Mouse (Mus musculus): ENCODE measurements around the gene Leo1. TPM values are rescaled to one million over a fixed set of nuclear protein-coding genes. Genes with fewer than 3 reads are reported as not detected.

The Leo1 gene
- polyA plus RNA-seq, 1 experiment from 2014 or later, result 40.7 TPM

DNA sequence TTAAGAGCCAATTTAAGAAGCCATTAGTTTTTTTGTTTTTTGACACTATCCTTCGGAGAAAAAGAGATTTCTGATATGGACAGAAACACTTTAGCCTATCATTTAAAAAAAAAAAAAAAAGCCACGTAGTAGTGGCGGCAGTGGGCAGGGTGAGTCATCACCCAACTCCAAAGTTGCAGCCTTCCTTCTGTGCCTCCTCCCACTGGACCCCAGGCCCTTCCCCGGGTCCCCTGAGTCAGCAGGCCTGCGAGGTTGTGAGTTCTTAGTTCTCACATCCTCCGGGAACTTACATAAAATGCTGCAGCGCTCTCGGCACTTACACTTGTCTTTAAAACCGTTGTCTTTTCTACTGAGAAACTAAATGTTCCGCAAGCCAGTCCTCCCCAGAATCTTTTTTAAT, 33.5 kb upstream of the Leo1 start:
- H3K27me3 ChIP-seq (ENCODE audit: control insufficient read depth, insufficient read depth, low read length), result no peaks in the 10 kb centered on the region
- H3K27ac ChIP-seq (ENCODE audit: low read depth, low read length), result no peak overlapping the region
- H3K4me2 ChIP-seq (ENCODE audit: low read depth, low read length), result peak overlapping the region; percentile 70
- 11% methylated on average over 10 of the region's 10 CpGs for WGBS
- H3K9me3 ChIP-seq (ENCODE audit: control insufficient read depth, low read length), result no peaks in the 10 kb centered on the region
- peaks cover 23% of the 10 kb centered on the region; the same call in 1 of the 2 replicates for H3K4me1 ChIP-seq (ENCODE audit: control insufficient read depth, insufficient read depth, low read length)
- ATAC-seq (ENCODE audit: low read depth), result no peak
- H3K4me3 ChIP-seq (ENCODE audit: low read depth, low read length), result peak overlapping the region; percentile 83
- H3K36me3 ChIP-seq (ENCODE audit: control insufficient read depth, insufficient read depth, low read length), result no peaks in the 10 kb centered on the region
- 0 out of 2 replicates have a peak overlapping the region, but pooled peaks have one; percentile 12 for H3K9ac ChIP-seq (replicated peaks; ENCODE audit: low read depth, low read length)

DNA sequence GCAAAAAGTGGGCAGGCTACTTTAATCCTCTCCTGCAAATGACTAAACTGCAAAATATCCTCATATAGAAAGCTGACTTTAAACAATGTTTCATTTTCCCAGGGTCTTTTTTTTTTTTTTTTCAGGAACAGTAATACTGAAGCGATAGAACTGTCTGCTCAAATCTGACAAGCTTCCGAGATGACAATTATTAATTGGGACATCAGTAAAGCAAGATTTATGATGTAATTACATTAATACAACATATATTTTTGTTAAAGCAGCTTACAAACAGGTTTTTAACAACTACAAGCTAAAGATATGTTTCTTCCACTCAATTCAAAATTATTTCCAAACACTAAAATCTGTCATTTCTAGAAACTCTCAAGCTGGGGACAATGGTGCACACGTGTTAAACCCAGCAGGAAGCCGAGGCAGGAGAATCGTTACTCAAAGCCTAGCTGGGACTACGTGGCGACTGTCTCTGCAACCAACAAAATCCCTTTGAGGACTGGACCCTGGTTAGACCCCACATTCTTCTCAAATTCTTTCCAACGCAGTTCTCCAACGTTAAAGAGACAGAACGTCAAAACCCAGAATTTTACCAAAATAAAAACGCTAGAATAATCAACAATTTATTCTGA, 33.0 kb upstream of the Leo1 start:
- Histone ChIP-seq H3K9me3 (ENCODE audit: control insufficient read depth, low read length) (no peaks in the 10 kb centered on the region), H3K36me3 (ENCODE audit: control insufficient read depth, insufficient read depth, low read length) (no peaks in the 10 kb centered on the region), H3K4me1 (ENCODE audit: control insufficient read depth, insufficient read depth, low read length) (peaks cover 23% of the 10 kb centered on the region; the same call in 1 of the 2 replicates), H3K9ac (replicated peaks; ENCODE audit: low read depth, low read length) (peak overlapping the region; percentile 92), H3K4me2 (ENCODE audit: low read depth, low read length) (peak overlapping the region; percentile 70), H3K27ac (ENCODE audit: low read depth, low read length) (no peak overlapping the region), H3K4me3 (ENCODE audit: low read depth, low read length) (peak overlapping the region; percentile 83), H3K27me3 (ENCODE audit: control insufficient read depth, insufficient read depth, low read length) (no peaks in the 10 kb centered on the region)
- ATAC-seq (ENCODE audit: low read depth), result no peak
- under 1% methylated on average over 11 of the region's 11 CpGs for WGBS

DNA sequence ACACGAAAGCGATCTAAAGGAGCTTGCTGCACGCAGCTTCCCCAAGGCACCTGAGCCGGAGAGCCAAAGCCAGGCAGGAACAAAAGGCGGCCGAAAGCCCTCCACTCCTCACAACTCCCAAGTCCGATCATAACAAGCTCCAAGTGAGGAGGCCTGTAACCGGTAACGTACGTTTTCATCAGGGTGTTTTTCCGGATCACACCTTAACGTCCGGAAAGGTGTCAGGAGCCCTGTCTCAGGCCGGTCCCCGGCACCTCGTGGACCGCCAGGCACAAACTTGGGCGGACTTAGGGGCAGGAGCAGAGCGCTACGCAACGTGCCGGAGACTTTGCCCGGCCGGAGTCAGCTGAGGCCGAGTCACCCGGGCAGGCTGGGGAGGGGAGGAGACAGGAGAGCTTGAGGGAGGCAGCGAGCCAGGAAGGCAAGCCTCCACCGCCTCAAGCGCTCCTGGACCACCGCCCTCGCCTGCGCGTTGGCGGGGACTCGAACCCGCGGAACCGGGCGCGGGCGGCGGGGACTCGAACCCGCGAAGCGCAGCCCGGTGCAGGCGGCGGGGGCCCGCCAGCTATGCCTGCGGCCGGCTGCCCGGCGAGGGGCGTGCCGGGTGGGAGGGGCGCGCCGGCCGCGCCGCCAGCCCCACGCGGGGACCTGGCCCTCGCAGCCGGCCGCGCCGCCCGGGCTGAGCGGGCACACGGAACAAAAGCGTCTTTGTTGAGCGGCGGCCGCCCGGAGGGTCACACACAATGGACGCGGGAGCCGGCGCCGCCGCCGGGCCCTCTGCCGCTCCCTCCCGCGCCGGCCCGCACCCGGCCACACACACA, 32.1 kb upstream of the Leo1 start:
- peak overlapping the region; percentile 92 for H3K9ac ChIP-seq (replicated peaks; ENCODE audit: low read depth, low read length)
- H3K9me3 ChIP-seq (ENCODE audit: control insufficient read depth, low read length), result no peaks in the 10 kb centered on the region
- ATAC-seq (ENCODE audit: low read depth), result peak; percentile 89
- H3K4me1 ChIP-seq (ENCODE audit: control insufficient read depth, insufficient read depth, low read length), result peaks cover 22% of the 10 kb centered on the region; the same call in 1 of the 2 replicates
- H3K27ac ChIP-seq (ENCODE audit: low read depth, low read length), result peak overlapping the region; percentile 99
- H3K4me3 ChIP-seq (ENCODE audit: low read depth, low read length), result peak overlapping the region; percentile 83
- peak overlapping the region; percentile 70 for H3K4me2 ChIP-seq (ENCODE audit: low read depth, low read length)
- no peaks in the 10 kb centered on the region for H3K27me3 ChIP-seq (ENCODE audit: control insufficient read depth, insufficient read depth, low read length)
- WGBS, result under 1% methylated on average over 70 of the region's 90 CpGs
- H3K36me3 ChIP-seq (ENCODE audit: control insufficient read depth, insufficient read depth, low read length), result no peaks in the 10 kb centered on the region

DNA sequence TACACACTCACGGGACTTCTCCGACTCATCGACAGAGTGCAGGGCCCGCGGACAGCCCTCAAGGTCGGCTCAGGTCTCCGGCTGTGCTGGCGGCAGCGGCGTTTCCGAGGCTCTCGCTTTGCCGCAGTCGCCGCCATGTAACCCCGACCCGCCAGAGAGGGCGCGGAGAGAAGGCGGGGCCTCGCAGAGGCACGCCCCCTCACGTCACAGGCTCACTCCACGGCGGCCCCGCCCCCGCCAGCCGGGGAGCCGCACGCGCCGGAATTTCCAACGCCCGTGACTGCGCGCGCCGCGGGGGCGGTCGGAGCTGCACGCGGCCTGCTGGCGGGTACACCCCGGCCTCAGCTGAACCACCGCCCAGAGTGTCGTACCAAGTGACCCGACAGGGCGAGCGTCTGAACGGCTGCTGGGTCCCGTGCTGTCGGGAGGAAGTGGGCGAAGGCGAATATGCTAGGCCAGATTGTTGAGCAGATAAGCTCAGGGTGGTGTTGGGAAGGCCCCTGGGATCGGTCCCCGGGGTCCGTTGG, 31.4 kb upstream of the Leo1 start, which contains the start of gene Mapk6:
Gene Mapk6 (minus strand): TSS at position 154 of the 527 bp plus-strand sequence.
- Histone ChIP-seq H3K9ac (replicated peaks; ENCODE audit: low read depth, low read length) (peak within 1 kb of the TSS; percentile 92), H3K4me1 (ENCODE audit: control insufficient read depth, insufficient read depth, low read length) (peaks cover 17% of the 10 kb centered on the region; the same call in 1 of the 2 replicates), H3K27me3 (ENCODE audit: control insufficient read depth, insufficient read depth, low read length) (no peaks in the 10 kb centered on the region), H3K4me2 (ENCODE audit: low read depth, low read length) (peak within 1 kb of the TSS; percentile 70), H3K4me3 (ENCODE audit: low read depth, low read length) (peak within 1 kb of the TSS; percentile 83), H3K36me3 (ENCODE audit: control insufficient read depth, insufficient read depth, low read length) (no peaks in the 10 kb centered on the region), H3K27ac (ENCODE audit: low read depth, low read length) (peak within 1 kb of the TSS; percentile 99), H3K9me3 (ENCODE audit: control insufficient read depth, low read length) (no peaks in the 10 kb centered on the region)
- WGBS, result under 1% methylated on average over 56 of the region's 58 CpGs
- peak; percentile 94 for ATAC-seq (ENCODE audit: low read depth)

GRCm38 (mm10) chr9:75410868-75411487, 30.3 kb upstream of the Leo1 start:
- no peaks in the 10 kb centered on the region for H3K36me3 ChIP-seq (ENCODE audit: control insufficient read depth, insufficient read depth, low read length)
- no peak overlapping the region for H3K4me3 ChIP-seq (ENCODE audit: low read depth, low read length)
- H3K4me2 ChIP-seq (ENCODE audit: low read depth, low read length), result no peak overlapping the region
- WGBS, result 63% methylated on average over 6 of the region's 6 CpGs
- H3K27ac ChIP-seq (ENCODE audit: low read depth, low read length), result no peak overlapping the region
- H3K9ac ChIP-seq (replicated peaks; ENCODE audit: low read depth, low read length), result no peak overlapping the region
- H3K4me1 ChIP-seq (ENCODE audit: control insufficient read depth, insufficient read depth, low read length), result peaks cover 17% of the 10 kb centered on the region; the same call in 1 of the 2 replicates
- ATAC-seq (ENCODE audit: low read depth), result no peak
- no peaks in the 10 kb centered on the region for H3K27me3 ChIP-seq (ENCODE audit: control insufficient read depth, insufficient read depth, low read length)
- no peaks in the 10 kb centered on the region for H3K9me3 ChIP-seq (ENCODE audit: control insufficient read depth, low read length)

DNA sequence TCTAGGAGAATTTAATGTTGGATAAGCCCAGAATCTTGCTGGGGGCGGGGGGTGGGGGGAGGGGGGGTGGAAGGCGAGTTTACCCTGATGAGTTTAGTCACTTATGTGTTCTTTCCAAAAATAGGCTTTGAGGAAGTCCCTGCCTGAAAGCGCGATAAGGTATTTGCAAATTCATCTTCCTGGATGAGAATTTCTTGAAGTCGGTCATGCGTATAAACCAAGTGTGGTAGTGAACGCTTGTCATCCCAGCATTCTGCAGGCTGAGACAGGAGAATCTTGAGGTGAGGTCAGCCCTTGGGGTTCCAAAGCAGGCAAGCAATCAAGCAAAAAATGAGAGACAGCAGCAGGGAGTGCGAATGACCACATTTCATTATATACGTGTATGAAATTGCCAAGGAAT, 29.7 kb upstream of the Leo1 start:
- ATAC-seq (ENCODE audit: low read depth), result no peak
- Histone ChIP-seq H3K4me1 (ENCODE audit: control insufficient read depth, insufficient read depth, low read length) (peaks cover 11% of the 10 kb centered on the region; the same call in 1 of the 2 replicates), H3K4me3 (ENCODE audit: low read depth, low read length) (no peak overlapping the region), H3K9me3 (ENCODE audit: control insufficient read depth, low read length) (no peaks in the 10 kb centered on the region), H3K36me3 (ENCODE audit: control insufficient read depth, insufficient read depth, low read length) (no peaks in the 10 kb centered on the region), H3K4me2 (ENCODE audit: low read depth, low read length) (no peak overlapping the region), H3K27ac (ENCODE audit: low read depth, low read length) (no peak overlapping the region), H3K27me3 (ENCODE audit: control insufficient read depth, insufficient read depth, low read length) (no peaks in the 10 kb centered on the region), H3K9ac (replicated peaks; ENCODE audit: low read depth, low read length) (no peak overlapping the region)
- 86% methylated on average over 9 of the region's 9 CpGs for WGBS

DNA sequence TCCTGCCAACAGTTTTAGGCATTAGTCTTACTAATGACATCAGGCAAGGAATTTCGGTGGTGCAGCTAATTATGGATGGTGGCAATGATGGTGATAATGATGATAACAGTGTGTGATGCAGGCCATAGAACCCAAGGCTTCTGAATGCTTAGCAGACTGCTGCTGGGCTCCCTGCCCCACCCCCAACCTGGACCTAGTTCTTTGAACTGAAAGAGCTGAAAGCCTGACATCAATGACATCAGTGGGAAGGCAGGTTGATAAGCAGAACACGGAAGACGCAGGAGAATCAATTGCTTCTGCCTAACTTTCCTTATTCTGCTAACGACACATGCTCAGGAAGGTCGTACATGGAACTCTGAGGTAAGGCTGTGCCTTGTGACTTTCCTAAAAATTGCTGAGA, 28.1 kb upstream of the Leo1 start:
- Histone ChIP-seq H3K27ac (ENCODE audit: low read depth, low read length) (no peak overlapping the region), H3K4me3 (ENCODE audit: low read depth, low read length) (no peak overlapping the region), H3K36me3 (ENCODE audit: control insufficient read depth, insufficient read depth, low read length) (no peaks in the 10 kb centered on the region), H3K9me3 (ENCODE audit: control insufficient read depth, low read length) (no peaks in the 10 kb centered on the region), H3K4me2 (ENCODE audit: low read depth, low read length) (no peak overlapping the region), H3K9ac (replicated peaks; ENCODE audit: low read depth, low read length) (no peak overlapping the region), H3K27me3 (ENCODE audit: control insufficient read depth, insufficient read depth, low read length) (no peaks in the 10 kb centered on the region), H3K4me1 (ENCODE audit: control insufficient read depth, insufficient read depth, low read length) (no peaks in the 10 kb centered on the region)
- ATAC-seq (ENCODE audit: low read depth), result no peak
- 73% methylated on average over 5 of the region's 5 CpGs for WGBS

- Histone ChIP-seq H3K4me3 (ENCODE audit: low read depth, low read length) (no peak overlapping the region), H3K4me2 (ENCODE audit: low read depth, low read length) (no peak overlapping the region), H3K27me3 (ENCODE audit: control insufficient read depth, insufficient read depth, low read length) (no peaks in the 10 kb centered on the region), H3K9me3 (ENCODE audit: control insufficient read depth, low read length) (no peaks in the 10 kb centered on the region), H3K27ac (ENCODE audit: low read depth, low read length) (no peak overlapping the region), H3K36me3 (ENCODE audit: control insufficient read depth, insufficient read depth, low read length) (no peaks in the 10 kb centered on the region), H3K4me1 (ENCODE audit: control insufficient read depth, insufficient read depth, low read length) (no peaks in the 10 kb centered on the region), H3K9ac (replicated peaks; ENCODE audit: low read depth, low read length) (no peak overlapping the region)
- 48% methylated on average over 5 of the region's 5 CpGs for WGBS
- no peak for ATAC-seq (ENCODE audit: low read depth)
Observed at GRCm38 (mm10) chr9:75414204-75414603, 27.1 kb upstream of the Leo1 start.
